Mouse (Mus musculus) urinary bladder, postnatal 4 days (tissue): ENCODE measurements around the gene Lad1.

Experiments
- DNase-seq, 2 experiments: peaks; one replicate each; pipeline ENCODE4 v3.0.0; 2021 to 2022; ENCODE audit warnings: low spot score in 2 of 2

Lad1 gene

DNA sequence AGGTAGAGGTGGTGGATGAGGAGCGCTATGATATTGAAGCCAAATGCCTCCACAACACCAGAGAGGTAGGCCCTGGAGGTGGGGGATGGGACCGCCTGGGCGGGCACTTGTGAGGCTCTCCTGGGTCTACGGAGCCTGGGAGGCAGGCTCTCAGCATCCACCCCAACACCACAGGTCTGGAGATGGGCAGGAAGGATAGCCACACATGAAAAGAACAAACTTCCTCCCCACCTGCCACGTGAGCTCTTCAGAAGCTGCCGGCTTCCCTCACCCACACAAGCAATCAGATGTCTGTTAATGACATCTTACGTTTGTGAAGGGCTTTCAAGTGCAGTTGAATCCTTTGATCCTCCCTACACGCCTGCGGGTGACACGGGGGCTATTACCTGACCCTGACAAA lies 10.9 kb upstream of the Lad1 start:
- no peak for DNase-seq

DNA sequence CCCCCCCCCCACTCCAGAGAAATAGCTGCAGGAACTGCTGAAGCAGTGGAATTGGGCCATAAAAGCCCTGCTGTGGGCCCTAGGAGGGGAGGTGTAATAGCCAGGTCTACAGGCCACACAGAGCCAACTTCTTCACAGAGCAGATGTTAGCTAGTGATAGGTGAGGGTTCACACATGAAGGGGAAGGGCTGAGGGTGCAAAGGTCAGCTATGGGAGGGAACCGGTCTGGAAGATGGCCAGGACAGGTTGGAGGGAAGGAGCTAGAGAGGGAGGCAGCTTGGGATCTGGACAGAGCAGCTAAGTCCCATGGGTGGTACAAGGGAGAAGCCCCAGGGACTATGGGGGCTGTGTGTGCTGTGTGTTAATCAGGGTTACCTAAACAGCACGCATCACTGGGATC lies 8.2 kb upstream of the Lad1 start:
- no peak for DNase-seq

DNA sequence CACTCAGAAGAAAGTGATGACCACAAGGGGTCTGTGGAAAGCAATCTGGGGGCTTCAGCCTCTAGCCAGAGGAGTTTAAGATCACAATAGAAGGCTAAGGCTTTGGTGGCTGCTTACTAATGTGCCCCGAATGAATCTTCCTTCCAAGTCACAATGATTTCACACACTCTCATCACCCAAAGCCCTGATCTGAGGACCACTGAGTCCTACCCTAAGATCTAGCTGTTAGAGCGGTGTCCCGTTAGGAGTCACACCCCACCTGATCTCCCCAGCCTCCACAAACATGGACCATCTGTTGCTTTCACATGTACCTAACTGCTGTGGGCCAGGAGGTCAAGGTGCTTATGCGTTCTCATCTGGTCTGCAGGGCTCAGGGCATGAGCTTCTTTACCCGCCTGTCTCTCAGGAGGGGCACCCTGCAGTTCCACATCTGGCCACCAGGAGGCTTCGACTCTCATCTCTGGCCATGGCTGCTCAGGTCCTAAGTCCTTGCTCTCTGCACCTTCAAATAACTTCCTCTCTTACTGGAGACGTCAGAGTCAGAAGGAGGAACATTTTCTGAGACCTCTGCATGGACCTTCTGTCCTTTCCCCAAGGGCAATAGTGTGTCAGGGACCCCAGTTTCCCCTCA lies 7.3 kb upstream of the Lad1 start:
- peak; percentile 68 to 89 for DNase-seq

DNA sequence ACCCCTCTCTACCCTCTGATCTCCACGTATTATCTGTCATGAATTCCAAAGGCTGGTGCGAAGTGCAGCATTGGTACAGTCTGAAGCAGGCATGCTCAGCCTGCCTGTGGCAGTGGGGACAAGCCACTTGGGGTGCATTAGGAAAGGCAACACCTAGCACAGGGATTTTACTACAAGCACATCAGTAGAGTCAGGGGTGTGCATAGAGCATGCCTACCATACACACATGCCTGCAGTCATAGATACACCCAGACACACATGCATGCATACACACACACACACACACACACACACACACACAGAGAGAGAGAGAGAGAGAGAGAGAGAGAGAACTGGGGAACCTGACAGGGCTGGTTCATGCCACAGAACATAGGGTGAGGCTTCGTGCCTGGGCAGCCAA lies 6.2 kb upstream of the Lad1 start:
- DNase-seq = no peak

DNA sequence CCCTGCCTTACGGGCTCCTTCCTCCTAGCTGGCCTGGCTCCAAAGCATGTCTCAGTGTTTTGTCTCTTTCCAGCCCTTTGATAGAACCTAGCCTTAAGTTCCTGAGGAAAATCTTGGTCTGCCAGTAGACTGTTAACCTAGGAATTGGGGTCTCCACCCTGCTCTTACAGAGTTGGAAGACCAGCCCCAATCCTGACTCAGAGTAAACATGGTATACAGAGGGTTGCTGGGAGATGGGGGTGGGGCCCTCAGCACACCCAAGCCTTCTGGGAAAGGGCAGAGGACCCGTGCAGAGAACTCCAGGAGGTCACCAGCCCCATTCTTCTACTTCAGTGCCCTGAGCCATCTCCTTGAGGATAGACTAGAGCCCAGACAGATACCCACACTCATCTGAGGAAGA lies 5.8 kb upstream of the Lad1 start:
- DNase-seq = no peak

DNA sequence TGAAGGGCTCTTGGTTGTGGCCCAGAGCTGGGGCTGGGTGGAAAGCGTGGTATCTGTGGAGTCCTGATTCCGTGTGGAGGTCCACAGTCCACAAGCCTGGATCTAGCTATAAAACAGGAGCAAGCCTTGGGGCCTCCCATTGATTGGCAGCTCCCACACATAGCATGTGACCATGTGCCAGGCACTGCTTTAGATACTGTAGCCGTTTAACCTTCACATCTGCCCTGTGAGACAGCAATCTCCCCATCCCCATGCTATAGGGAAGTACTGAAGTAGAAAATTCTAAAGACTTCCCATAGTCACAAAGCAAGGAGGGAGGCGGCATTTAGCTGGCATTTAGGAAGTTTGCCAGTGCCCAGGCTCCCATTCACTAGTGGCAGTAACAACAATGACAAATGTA lies 5.3 kb upstream of the Lad1 start:
- DNase-seq = no peak

DNA sequence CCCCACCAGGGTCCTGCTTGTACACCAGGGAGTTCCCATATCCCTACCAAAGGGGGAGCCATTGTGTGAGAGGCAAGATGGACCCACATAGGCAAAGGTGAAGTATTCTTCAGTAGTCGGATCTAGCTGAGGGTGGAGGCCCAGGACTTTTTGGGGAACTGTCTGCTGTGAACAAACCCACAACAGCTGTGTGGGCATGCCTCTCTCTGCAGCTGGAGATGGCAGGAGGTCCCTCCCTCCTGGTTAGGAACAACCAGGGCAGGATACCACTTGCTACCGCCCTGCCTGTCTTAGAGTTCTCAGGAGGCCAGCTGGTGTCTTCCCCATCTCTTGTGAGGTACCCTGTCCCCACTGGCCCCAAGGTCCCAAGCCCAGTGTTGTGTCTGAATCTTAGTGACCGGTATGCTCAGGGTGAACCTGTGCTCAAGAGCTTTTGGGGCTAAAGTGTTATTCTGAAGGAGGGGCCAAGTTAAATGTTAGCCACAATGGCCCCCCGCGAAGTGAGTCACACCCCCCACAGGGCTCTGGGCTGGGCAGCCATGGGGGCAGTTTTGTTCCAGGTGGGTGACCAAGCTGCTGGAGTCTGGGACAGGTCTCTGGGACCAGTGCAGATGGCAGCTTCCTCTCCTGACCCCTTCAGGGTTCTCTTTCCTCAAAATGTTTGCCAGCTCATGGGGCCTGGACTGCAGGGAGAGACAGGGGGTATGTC lies 4.6 kb upstream of the Lad1 start:
- DNase-seq = no peak

DNA sequence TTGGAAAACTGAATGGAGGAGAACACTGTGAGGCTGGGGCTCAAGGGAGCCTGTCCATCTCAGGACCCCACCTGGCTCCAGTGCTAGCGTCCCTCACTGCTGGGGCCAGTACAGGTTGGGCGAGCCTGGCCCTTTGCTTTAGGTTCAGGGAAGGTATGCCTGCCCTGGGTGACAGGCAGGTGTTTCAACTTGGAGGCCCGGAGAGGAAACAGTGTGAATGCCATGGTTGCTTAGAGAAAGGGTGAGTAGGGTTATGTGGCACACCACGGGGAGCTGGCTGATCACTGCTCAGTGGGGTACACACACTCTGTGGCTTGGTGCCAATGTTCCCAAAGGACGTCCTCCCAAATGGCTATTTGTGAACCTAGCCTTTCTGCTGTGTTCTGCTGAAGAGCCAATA lies 3.9 kb upstream of the Lad1 start:
- DNase-seq = no peak

DNA sequence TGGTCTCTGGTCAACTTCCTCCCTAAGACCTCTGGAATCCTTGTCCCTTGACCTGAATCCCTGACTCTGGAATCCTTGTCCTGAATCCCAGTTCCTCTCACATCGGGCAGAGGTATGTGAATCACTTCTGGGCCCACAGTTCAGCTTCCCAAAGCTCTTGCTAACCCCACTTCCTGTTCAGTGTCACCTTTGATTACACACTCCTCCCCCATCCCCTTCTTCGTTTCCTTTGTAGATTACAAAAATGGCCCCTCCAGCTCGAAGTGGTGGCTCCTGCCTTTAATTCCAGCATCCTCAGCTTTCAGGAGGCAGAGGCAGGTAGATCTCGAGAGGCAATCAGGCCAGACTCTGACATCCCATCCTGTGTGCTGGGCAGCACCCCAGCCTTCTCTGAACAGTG lies 803 bp upstream of the Lad1 start:
- DNase-seq = no peak

DNA sequence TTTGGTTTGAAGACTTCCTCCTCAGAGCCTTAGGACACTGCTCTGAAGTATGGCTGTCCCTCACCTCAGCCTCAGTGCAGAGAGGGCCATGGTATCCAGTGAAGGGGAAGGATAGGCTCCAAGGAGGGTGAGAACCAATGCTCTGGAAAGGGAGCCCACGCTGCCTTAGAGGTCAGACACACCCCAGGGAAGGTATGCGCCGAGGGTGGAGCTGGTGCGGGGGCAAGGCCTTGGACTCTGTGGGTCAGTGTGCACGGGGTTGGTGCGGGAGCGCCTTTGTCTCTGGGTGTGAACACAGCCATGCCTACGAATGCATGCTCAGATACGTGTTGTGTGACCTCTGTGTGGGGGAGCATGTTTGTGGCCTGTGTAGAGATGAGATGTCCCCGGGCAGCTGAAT lies 1.7 kb downstream of the Lad1 start:
- no peak for DNase-seq

DNA sequence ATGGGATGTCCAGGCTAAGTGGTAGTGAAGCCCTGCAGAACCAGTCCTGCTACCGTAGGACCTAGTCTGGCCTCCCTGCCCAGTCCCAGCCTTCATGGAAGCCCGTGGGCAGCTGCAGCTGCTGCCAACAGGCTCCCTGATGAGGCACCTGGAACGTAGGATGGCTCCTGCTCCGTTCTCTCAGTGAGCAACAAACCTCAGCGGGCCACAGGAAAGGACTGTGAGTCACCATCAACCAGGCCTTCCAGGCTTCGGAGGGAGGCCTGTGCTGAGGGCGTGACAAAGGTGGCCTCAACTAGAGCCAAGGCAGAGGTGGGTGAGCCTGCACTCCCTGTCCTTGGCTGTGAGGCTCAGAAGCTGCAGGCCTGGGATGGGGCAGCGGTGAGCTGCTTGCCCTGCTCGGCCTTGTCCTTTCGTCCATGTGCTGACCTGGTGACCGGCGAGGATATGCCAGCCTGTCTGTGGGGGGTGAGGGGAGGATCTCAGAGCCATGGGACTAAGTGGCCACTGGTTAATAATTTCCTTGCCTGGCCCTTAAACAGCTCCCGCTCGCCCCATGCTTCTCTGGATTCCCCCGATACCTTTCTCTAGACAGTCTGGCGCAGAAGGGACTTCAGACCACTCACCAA lies 2.5 kb downstream of the Lad1 start:
- DNase-seq = no peak

DNA sequence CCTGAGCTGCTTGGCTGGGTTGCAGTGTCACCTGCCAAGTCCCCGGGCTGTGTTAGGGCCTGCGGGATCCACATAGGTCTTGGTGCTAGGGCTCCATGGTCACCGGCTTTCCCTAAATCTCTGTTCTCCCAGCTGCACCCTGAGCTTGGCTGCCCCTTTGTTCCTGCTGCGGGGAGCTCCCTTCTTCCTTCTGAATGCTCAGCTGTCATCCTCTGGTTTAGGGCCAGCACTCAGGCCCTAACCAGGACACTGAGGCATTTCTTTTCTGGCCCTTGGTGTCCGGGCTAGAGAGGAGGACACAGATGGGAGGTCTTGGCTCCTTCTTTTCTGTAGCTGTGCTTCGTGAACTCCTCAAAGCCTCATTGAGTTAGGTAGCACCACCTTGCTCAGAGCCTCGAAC lies 3.4 kb downstream of the Lad1 start:
- no peak for DNase-seq

DNA sequence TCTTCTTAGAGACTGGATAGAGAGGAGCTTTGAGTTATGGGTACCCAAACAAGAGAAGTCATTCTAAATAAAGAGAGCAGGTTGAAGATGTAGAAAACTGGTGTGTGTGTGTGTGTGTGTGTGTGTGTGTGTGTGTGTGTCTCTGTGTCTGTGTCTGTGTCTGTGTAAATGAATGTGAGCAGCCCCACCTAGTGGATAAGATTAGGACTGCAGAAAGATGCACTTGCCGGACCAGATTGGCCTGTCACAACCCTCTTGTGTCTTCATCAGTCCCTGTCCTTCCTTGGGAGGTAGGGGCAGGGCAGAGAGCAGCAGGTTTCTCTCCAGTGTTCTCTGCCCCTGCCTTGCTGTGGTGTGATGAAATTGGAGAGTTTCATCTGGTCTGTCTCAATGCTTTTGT lies 10.5 kb downstream of the Lad1 start:
- DNase-seq = no peak

DNA sequence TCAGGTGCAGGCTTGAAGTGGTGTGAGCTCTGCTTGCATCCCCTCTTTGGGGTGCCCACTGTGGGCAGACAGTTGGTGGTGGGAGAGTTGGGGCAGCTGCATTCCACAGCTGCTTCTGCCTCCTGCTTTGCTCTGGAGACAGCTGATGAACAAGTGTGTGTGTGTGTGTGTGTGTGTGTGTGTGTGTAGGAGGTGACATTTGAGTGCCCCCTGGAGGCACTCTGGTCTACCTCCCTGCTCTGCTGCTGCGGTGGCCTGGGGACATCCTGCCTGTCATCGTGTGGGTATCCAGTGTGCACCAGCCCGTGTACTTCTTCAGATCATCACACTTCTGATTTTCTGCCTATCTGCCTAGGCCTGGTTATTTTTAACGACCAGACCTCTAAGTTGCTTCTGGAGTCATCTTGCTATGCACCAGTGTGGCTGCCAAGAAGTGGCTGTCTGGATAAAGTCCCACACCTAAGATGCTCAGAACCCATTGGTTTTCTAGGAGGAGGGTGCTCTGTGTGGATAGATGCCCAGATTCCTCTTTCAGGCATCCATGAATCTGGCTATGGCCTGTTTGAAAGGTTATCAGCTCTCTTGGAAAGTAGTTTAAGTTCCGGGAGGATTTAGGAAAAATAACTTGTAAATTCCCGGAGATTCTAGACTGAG lies 15.9 kb downstream of the Lad1 start:
- no peak for DNase-seq

DNA sequence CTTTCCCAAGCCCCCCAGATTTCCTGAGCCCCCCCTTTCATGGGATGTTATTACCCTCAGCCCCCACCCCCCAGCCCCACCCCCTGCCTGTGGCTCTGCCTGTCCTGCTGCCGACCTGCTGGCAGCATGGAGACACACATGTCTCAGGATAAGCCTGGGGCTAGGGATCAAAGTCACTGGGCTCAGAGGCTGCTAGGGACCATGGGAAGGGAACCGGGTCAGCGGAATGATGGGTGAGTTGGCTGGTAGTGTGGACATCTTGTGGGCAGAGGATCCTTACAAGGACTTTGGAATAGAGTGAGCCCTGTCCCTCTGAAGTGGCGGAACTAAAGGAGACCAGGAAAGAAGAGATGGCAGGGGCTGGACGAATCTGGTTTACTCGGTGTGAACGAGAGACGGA lies 16.6 kb downstream of the Lad1 start:
- DNase-seq = no peak

DNA sequence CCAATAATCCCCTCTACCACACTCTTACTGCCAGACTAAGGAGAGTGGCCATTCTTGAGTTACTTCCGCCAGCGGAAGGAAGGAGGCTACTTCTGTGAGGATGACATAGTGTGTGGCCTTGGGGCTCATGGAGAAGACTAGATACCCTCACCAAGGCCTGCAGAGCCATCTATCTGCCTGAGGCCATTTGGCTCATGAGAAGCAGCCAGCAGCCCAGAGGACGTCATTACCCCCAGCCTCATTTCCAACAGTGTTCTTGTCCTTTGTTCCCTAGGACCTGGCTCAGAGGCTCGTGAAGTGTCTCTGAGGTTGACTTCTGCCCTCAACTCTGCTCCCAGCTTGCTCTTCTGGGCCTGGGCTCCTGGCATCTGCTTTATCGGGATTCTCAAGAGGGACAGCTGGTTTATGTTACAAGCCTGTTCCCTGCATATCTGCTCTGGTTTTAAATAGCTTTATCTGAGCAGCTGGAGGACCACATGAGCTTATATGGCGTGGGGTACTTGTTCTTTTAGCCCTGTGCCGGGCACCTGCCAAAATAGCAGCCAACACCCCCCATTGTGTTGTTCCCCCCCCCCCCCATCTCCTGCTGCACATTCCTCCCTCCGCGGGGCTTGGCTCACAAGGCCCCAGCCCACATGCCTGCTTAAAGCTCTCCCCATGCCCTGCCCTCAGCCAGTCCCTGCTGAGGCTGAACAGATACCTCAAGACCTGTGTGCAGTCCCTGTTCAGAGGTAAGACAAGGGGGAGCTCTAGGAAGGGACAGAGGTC lies 17.5 kb downstream of the Lad1 start, which contains the start of gene Tnnt2:
Tnnt2 (plus strand) TSS at position 639 of the 768 bp plus-strand sequence.
- DNase-seq = peak in 1 of 2 experiments; percentile 35

DNA sequence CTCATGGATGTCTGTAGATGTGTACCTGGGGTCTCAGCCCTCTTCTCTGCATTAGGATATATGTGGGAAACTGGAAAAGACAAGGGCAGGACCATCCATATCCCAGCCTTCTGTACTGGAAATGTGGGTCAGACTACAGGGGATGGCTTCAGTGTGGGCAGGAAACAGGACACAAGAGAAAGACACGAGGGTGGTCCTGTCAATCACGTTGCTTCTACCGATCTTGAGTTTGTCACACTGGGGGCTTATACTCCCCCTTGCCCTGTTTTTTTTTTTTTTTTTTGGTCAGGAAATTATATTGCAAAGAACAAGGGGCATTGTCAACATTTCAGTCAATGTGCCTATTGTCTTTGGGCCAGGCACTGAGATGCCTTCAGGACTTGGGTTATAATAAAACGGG lies 20.2 kb downstream of the Lad1 start:
- DNase-seq = no peak

DNA sequence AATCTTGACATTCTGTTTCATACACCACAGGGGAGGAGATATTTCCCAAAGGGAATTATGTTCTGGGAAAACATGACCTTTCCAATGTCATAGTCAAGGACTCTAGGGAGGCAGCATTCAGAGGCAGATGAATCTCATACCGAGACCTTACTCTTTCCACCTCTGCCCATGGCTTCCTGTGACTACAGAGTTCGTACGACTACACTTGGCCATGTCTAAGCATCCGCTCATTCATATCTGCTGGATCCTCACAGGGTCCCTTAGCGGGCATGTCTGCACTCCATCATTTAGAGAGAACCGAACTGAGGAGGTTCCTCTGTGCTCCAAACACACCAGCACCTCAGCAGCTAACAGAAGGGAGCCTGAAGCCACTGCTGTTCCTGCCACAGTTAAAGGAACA lies 20.7 kb downstream of the Lad1 start:
- no peak for DNase-seq

DNA sequence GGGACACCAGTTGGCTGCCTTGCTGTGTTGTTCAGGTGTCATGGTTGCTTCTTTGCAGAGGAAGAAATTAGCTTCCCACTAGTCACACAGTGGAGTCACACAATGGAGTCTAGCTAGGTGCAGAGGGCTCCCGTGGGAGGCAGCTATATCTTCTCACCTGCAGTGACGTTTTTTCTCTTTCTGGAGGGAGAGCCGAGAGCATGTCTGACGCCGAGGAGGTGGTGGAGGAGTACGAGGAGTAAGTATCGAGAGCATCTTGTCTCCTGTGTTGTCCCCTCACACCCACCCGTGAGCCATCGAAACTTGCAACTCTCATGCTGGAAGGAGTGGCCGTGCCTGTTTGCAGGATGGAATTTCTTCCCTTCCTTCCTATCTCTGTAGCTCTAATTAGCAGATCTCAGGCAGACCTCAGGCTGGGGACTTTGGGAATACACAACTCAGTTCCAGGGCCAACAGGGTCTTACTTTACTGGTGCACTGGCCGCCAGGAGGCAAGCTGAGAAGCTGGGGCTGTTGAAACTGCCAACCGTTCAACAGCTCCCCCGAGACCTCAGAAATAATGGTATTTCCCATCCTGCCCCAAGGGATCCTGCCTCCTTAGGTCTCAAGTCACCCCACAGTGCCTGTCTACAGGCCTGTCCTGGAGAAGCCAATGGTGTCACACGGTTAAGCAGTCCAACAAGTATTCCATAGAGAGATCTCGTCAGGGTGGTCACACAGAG lies 22.4 kb downstream of the Lad1 start:
- no peak for DNase-seq

DNA sequence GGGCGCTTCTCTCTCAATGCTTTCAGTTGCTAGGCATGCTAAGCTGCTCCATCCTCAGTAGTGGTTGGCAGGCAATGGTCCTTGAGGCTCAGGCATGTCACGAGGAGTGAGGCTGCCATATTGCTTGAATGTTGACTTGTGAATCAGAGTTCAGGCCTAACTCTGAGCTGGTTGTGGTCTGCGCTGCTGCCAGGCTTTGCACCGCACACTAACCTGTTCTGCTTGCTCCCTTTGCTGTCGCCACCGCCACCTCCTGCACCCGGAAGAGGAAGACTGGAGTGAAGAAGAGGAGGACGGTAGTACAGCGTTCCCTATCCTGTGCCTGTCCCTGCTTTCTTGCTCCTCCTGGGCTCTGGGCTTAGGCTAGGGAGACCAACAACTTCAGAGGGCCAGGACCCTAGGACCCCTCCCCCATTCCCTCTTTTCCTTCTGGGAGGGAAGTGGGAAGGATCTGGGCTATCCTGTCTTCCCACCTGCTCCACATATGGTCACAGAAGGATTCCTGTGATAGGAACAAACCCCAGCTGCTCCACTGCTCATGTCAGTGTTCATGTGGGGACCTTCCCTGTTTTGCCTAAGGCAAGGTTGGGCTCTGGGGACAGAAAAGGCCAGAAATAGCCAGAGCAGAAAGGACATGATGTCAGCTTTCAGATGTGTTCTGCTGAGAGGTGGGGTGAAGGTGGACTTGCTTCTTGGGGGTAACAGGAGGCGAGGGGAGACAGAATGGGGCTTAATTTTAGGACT lies 25.3 kb downstream of the Lad1 start:
- DNase-seq = no peak

DNA sequence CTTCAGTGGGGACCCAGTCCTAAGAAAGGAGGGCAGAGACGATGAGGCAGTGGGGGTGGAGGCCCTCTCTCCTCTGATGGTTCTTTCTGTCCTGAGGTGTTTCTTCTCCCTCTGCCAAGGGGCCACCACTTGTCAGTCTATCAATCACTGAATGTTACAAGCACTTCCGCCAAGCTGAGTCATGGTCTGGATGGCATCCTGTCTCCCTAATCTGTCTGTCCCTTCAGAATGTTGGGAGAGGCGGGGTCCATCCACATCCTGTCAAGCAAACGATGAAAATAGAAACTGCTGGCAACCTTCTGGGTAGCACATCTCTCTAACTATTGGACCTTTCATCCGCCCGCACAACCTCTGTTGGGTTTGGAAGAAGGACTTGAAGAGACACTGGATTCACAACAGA lies 26.1 kb downstream of the Lad1 start:
- no peak for DNase-seq
